Mouse (Mus musculus): ENCODE results near the gene Synpr. TPM values are rescaled to one million over a fixed set of nuclear protein-coding genes. Genes with fewer than 3 reads are reported as not detected.

The Synpr gene
- polyA plus RNA-seq, 1 experiment from 2014 or later, result 4.1 TPM

DNA sequence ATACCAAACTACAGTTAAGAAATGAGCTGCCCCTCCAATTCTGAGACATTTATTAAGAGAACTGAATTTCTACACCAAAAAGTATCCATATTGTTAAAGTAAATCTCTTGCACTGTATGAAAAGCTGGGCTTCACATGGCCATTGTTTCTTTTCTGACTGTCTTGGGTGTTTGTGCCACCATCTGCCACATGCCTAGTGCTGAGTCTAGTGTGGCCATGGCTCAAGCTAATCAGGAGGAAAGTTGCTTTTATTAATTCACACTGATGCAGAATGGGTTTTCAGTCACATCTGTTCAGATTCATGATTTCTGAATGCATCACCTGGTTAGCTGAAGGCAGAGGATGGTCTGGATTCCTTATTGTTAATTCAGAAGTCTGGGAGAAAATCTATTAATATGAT is 170.4 kb downstream of the Synpr start:
- no peak overlapping the region for H3K4me2 ChIP-seq
- no peak overlapping the region for H3K27ac ChIP-seq
- H3K27me3 ChIP-seq (replicated peaks), result no peaks in the 10 kb centered on the region
- ATAC-seq (ENCODE audit: insufficient read depth, low FRiP score, low read depth), result no peak
- H3K9me3 ChIP-seq, result no peaks in the 10 kb centered on the region
- H3K36me3 ChIP-seq, result no peaks in the 10 kb centered on the region
- H3K9ac ChIP-seq, result no peak overlapping the region
- no peak overlapping the region for H3K4me3 ChIP-seq (replicated peaks)
- H3K4me1 ChIP-seq, result no peaks in the 10 kb centered on the region

DNA sequence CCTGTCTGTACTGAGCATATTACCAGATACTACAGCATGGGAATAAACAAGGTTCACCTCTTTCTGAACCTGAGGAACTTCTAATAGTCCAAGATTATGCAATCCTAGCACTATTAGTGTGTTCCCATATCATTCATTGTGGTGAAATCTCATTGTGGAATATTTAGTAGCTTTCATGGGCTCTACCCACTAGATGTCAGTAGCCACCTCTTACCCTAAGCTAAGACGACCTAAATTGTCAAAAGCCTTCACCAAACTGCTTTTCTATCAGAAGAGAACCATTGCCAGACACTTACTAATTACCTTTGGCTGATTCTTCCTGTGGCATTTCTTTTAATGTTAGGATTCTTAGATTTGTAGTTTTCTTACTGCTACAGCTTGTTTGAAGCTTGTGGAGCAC is 174.8 kb downstream of the Synpr start:
- Histone ChIP-seq H3K36me3 (no peaks in the 10 kb centered on the region), H3K9ac (no peak overlapping the region), H3K27me3 (replicated peaks) (no peaks in the 10 kb centered on the region), H3K4me2 (no peak overlapping the region), H3K27ac (no peak overlapping the region), H3K4me1 (no peaks in the 10 kb centered on the region), H3K4me3 (replicated peaks) (no peak overlapping the region), H3K9me3 (no peaks in the 10 kb centered on the region)
- no peak for ATAC-seq (ENCODE audit: insufficient read depth, low FRiP score, low read depth)
- 15% methylated on average over 1 of the region's 1 CpGs for WGBS

DNA sequence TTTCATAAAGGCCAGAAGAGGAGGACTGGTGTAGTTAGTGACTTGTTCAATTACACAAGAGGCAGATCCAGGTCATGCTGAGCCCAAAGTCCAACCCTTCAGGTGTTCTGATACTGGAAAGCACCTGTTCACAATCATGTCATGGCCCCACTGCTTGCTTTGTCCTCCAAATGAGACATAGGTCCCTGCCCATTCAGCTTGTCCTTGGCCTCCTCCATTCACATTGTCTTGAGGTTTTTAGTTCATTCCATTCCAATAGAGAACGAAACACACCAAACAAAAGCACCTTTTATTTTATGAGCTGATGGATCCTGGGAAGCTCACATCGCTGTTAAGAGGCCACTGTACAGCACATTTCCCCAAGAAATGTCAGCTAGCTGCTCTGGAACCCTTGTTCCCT is 184.6 kb downstream of the Synpr start:
- Histone ChIP-seq H3K9me3 (no peaks in the 10 kb centered on the region), H3K4me2 (no peak overlapping the region), H3K36me3 (no peaks in the 10 kb centered on the region), H3K4me1 (no peaks in the 10 kb centered on the region), H3K27me3 (replicated peaks) (no peaks in the 10 kb centered on the region), H3K4me3 (replicated peaks) (no peak overlapping the region), H3K27ac (no peak overlapping the region), H3K9ac (no peak overlapping the region)
- WGBS, result 71% methylated on average over 2 of the region's 2 CpGs
- ATAC-seq (ENCODE audit: insufficient read depth, low FRiP score, low read depth), result no peak

DNA sequence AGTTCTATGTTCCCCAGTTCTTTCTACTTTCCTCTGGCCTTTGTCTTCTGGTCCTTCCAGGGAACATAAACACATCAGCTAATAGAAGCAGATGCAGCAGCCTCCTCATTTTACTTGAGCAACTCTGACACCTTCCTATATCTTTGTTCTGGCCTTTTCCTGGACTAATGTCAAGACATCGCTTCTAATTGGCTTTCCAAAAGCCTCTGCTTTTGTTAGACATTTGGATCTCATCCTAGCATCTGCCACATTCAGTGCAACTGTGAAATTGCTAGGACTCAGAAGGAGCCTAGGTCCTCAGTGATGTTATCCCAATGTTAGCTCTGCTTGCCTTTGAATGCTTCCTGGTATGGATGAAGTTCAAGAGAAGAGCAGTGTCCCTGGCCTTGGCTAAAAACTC is 193.2 kb downstream of the Synpr start:
- WGBS, result 62% methylated on average over 1 of the region's 1 CpGs
- Histone ChIP-seq H3K36me3 (no peaks in the 10 kb centered on the region), H3K4me2 (no peak overlapping the region), H3K4me1 (no peaks in the 10 kb centered on the region), H3K4me3 (replicated peaks) (no peak overlapping the region), H3K27me3 (replicated peaks) (no peaks in the 10 kb centered on the region), H3K9me3 (no peaks in the 10 kb centered on the region), H3K9ac (no peak overlapping the region), H3K27ac (no peak overlapping the region)
- ATAC-seq (ENCODE audit: insufficient read depth, low FRiP score, low read depth), result no peak

DNA sequence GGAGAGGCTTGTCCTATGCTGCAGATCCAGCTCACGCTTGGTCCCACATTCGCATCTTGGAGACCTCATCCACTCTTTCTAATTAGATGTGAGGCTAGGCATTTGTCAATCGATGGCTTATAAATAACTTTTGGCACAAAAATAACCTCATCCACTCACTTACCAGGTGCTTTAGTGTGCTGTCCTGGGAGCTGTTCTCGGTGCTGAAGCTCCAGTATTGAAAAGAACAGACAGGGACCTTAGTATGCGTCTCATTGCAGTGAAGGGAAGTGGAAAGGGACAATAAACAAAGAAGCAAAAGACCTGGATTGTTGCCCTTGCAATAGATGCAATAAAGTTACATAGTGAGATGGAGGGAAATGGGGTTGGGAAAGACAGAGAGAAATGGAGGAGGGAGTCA is 220.8 kb downstream of the Synpr start:
- Histone ChIP-seq H3K36me3 (no peaks in the 10 kb centered on the region), H3K9me3 (no peaks in the 10 kb centered on the region), H3K27me3 (replicated peaks) (no peaks in the 10 kb centered on the region), H3K4me1 (no peaks in the 10 kb centered on the region), H3K27ac (no peak overlapping the region), H3K9ac (no peak overlapping the region), H3K4me3 (replicated peaks) (no peak overlapping the region), H3K4me2 (no peak overlapping the region)
- ATAC-seq (ENCODE audit: insufficient read depth, low FRiP score, low read depth), result no peak
- WGBS, result 39% methylated on average over 5 of the region's 5 CpGs

DNA sequence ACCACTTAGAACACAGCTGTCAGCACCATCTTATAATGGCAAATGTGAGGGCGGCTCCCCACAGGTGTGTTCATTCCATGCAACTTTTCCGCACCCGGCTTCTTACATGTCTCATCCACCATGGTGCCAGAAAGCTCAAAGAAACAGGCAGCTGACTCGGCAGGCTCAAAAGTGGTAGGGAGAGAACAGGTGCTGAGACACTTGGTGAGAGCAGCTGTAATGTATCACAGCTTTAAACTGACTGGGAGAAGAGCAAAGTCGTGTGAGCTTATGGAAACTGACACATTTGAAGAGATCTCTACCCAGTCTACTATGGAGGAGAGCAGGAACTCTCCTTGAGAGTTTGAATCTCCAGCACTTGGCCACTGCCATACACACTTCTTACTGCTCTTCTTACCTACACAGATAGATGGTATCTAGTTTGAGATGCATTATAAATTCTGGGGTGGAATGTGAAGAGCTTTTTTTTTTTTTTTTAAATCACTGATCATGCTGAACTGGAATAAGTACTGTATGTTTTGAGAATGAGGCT is 234.1 kb downstream of the Synpr start:
- Histone ChIP-seq H3K4me3 (replicated peaks) (no peak overlapping the region), H3K4me2 (no peak overlapping the region), H3K36me3 (no peaks in the 10 kb centered on the region), H3K27me3 (replicated peaks) (no peaks in the 10 kb centered on the region), H3K9me3 (no peaks in the 10 kb centered on the region), H3K4me1 (no peaks in the 10 kb centered on the region), H3K9ac (no peak overlapping the region), H3K27ac (no peak overlapping the region)
- WGBS, result 77% methylated on average over 5 of the region's 5 CpGs
- no peak for ATAC-seq (ENCODE audit: insufficient read depth, low FRiP score, low read depth)

DNA sequence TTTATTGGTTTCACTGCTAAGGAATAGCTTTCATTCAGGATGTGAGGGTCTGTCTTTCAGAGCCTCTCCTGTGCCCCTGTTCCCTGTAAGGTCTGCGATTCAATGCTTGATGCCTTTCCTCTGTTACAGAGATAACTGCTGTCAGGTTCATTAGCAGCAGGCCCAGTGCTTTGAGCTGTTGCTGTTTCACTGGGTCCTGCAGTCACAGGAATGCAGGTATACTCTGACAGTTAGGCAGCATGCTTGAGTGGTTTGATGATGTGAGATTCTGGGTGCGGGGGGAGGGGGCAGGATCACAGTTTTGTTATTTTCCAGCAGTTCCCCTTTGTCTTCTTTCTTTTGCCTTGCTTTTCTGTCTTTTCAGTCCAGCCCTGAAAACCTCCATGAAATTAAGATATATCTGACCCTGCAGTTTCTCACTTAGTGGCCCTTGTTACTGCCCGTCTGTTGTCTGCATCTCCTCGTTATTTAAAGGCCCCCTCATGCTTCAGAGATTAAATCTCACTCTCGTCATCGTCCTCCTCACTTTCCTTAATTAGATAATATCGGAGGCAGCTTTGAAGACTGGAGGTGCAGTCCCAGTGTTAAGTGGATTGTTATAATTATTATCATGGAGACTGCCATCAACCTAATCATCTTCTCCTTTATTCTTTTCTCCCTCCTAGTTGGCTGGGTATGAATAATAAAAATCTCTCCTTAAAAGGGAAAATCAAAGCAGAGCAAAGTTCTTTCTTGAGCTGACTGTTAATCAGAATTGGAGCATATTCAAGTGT is 234.8 kb downstream of the Synpr start:
- H3K4me3 ChIP-seq (replicated peaks), result no peak overlapping the region
- ATAC-seq (ENCODE audit: insufficient read depth, low FRiP score, low read depth), result no peak
- 70% methylated on average over 7 of the region's 7 CpGs for WGBS
- H3K36me3 ChIP-seq, result no peaks in the 10 kb centered on the region
- no peak overlapping the region for H3K27ac ChIP-seq
- H3K27me3 ChIP-seq (replicated peaks), result no peaks in the 10 kb centered on the region
- no peaks in the 10 kb centered on the region for H3K4me1 ChIP-seq
- H3K9ac ChIP-seq, result no peak overlapping the region
- H3K4me2 ChIP-seq, result no peak overlapping the region
- H3K9me3 ChIP-seq, result no peaks in the 10 kb centered on the region

DNA sequence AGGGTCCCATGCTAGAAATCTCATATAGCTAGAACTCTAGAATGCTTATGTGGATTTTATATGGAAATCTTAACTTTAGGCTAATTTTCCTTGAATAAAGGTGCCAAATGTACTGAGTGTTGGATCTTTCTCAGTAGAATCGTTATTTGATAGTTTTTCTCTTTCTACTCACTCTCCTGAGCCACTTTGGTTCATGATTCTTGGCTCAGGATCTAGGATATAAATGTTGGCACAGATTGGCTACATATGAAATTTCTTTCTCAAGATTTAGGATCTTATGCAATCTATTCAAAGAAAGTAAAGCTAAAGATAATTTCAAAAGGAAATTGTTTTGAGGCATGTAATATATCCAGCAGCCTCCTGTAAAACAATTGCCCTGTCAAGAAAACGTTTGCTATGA is 263.2 kb downstream of the Synpr start:
- H3K27ac ChIP-seq, result no peak overlapping the region
- WGBS, result 46% methylated on average over 2 of the region's 2 CpGs

DNA sequence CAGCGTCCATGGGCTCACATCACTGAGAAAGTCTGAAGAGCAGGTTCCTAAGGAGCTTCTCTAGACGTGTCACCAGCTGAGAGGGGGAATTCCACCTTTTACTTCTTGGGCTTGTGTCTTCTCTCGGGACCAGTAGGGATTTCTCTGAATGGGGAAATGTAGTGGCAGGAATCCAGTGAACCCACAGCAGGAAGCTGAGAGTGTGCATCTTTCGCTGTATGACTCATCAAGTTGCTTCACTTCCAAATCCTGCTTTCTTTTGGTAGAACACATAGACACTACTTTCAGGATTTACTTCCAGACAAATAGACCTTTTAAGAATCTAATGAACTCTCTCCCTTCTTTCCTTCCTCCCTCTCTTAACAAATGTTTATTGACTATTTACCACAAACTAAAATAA is 266.6 kb downstream of the Synpr start:
- no peaks in the 10 kb centered on the region for H3K9me3 ChIP-seq
- H3K27me3 ChIP-seq (replicated peaks), result no peaks in the 10 kb centered on the region
- 77% methylated on average over 4 of the region's 4 CpGs for WGBS
- H3K9ac ChIP-seq, result no peak overlapping the region
- H3K4me2 ChIP-seq, result no peak overlapping the region
- H3K4me3 ChIP-seq (replicated peaks), result no peak overlapping the region
- no peaks in the 10 kb centered on the region for H3K4me1 ChIP-seq
- ATAC-seq (ENCODE audit: insufficient read depth, low FRiP score, low read depth), result no peak
- H3K36me3 ChIP-seq, result no peaks in the 10 kb centered on the region
- H3K27ac ChIP-seq, result no peak overlapping the region

More for the DNA sequence above, 263.2 kb downstream of the Synpr start:
- Histone ChIP-seq H3K4me2 (no peak overlapping the region), H3K4me1 (no peaks in the 10 kb centered on the region), H3K27me3 (replicated peaks) (no peaks in the 10 kb centered on the region), H3K9ac (no peak overlapping the region), H3K4me3 (replicated peaks) (no peak overlapping the region), H3K36me3 (no peaks in the 10 kb centered on the region), H3K9me3 (no peaks in the 10 kb centered on the region)
- no peak for ATAC-seq (ENCODE audit: insufficient read depth, low FRiP score, low read depth)

DNA sequence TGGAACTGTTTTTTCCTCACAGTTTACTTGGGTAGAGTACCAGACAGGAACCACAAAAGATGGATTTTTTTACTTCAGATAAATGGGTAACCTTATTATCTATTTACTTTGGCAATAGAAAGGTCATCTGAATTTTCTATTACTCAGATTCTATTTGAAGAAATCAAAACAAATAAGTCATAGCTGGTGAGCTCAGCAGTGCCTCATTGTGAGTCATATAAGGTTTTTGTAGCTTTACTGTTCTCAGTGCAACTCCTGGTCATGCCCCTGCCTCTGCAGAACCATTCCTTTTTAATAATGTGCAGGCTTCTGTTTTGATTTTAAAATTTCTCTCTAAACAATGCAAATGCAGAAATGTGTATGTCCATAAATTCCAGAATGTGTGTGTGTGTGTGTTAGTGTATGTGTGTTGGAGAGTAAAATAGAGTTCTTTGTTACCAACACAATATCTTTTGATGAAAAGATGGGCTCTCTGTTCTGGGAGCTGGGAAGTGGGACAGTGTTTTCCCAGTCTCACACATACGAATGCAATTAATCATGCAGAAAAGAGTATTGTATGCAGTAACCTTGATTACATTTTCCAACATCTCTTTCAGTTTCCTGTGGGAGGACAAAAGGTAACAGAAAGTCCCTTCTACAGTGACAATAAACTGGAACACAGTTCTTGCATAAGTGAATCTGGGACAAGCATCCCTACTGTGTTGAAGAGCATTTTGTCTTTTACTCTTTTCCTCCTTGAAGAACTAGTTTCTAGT is 269.2 kb downstream of the Synpr start:
- no peak overlapping the region for H3K4me2 ChIP-seq
- 71% methylated on average over 1 of the region's 1 CpGs for WGBS
- H3K27ac ChIP-seq, result no peak overlapping the region
- no peaks in the 10 kb centered on the region for H3K9me3 ChIP-seq
- H3K4me1 ChIP-seq, result no peaks in the 10 kb centered on the region
- no peak overlapping the region for H3K4me3 ChIP-seq (replicated peaks)
- no peak overlapping the region for H3K9ac ChIP-seq
- H3K27me3 ChIP-seq (replicated peaks), result no peaks in the 10 kb centered on the region
- no peaks in the 10 kb centered on the region for H3K36me3 ChIP-seq
- ATAC-seq (ENCODE audit: insufficient read depth, low FRiP score, low read depth), result no peak

DNA sequence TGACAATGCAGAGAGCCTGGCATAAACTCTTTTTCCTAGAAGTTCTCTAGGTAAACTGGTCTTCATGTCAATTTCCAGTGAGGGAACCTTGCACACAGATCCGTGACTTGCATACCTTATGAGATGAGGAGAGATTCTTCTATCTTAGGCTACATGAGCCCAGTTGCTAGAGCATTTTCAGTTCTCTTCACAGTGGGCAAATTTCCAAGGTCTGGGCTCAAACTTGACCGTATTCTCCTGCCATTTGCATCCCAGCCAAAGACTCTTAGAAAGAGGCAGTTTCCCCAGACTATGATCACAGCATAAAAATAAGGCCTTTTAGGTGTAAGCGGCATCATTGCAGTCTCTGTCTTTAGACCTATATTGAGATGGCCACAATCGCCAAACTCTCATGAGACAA is 270.1 kb downstream of the Synpr start:
- Histone ChIP-seq H3K4me3 (replicated peaks) (no peak overlapping the region), H3K9ac (no peak overlapping the region), H3K27me3 (replicated peaks) (no peaks in the 10 kb centered on the region), H3K4me1 (no peaks in the 10 kb centered on the region), H3K9me3 (no peaks in the 10 kb centered on the region), H3K36me3 (no peaks in the 10 kb centered on the region), H3K4me2 (no peak overlapping the region), H3K27ac (no peak overlapping the region)
- WGBS, result 90% methylated on average over 4 of the region's 4 CpGs
- ATAC-seq (ENCODE audit: insufficient read depth, low FRiP score, low read depth), result no peak

DNA sequence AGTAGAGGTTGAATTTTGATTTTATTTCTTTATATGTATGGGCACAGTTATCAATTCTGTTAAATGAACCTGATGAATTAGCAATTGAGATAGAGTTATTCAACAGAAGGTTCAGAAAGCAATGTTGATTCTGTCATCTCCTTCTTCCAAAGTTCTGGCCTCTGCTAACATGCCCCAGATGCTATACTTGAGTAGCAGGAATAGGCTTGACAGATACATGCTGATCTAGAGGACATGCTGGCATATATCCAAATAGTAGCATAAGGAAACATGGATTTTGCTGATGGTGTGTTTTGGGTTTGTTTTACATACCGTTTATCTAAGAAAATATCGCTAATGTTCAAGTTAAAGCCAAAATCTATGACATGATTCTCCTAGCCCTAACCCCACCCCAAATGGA is 273.5 kb downstream of the Synpr start:
- H3K4me3 ChIP-seq (replicated peaks), result no peak overlapping the region
- no peaks in the 10 kb centered on the region for H3K9me3 ChIP-seq
- 71% methylated on average over 2 of the region's 2 CpGs for WGBS
- H3K9ac ChIP-seq, result no peak overlapping the region
- H3K27me3 ChIP-seq (replicated peaks), result no peaks in the 10 kb centered on the region
- no peak overlapping the region for H3K27ac ChIP-seq
- H3K36me3 ChIP-seq, result no peaks in the 10 kb centered on the region
- no peaks in the 10 kb centered on the region for H3K4me1 ChIP-seq
- no peak for ATAC-seq (ENCODE audit: insufficient read depth, low FRiP score, low read depth)
- no peak overlapping the region for H3K4me2 ChIP-seq

Data from stomach, embryonic 15.5 days (tissue).